Mouse (Mus musculus) adrenal gland, postnatal 4 days (tissue): ENCODE measurements around the gene Pvrig. TPM values are rescaled to one million over a fixed set of nuclear protein-coding genes. Genes with fewer than 3 reads are reported as not detected.
"Not testable (repeated sequence)": the region's sequence is repeated elsewhere in the genome, so short reads cannot be mapped to it uniquely, and the experiment has no call there.

ENCODE experiments used
- DNase-seq, 2 experiments: peaks; one replicate each; pipeline ENCODE4 v3.0.0; 2021 to 2022; ENCODE audit warnings: low spot score in 2 of 2, mixed read lengths in 2 of 2
- long read RNA-seq, 2 experiments: library from polyadenylated mRNA; stranded (forward); transcript quantifications; one replicate each; pipeline ENCODE4 v2.0.0; 2021
- total RNA-seq, 2 experiments: library from RNA; stranded (reverse); gene quantifications; 2 replicates each; pipeline ENCODE4 v1.2.3; 2021

The Pvrig gene
- total RNA-seq: under 1 TPM in 1 of 2 experiments, not detected in 1; 0.28 TPM
- long read RNA-seq, experiment 1: 0 reads
- long read RNA-seq, experiment 2: 0 reads

DNA sequence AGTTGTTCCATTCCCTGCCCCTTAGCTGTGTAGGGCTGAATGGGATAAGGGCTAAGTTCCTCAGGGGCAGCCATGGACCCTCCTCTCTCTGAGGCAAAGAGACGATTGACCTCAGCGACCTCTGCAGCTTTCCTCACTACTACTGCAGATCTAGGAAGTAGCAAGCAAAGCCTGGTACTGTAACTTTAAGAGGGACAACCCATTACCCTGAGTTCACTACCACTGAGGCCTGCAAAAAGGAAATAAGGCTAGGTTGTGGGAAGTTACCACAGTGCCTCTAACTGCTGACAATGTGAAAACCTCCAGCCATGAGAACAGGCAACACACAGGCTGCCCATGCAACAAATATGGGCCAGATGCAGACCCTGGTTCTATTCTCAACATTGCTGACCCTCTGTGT is at the start of gene Pvrig:
Gene Pvrig, plus strand, starts transcription at position 301 of the 400 bp plus-strand sequence.
- DNase-seq: no peak

DNA sequence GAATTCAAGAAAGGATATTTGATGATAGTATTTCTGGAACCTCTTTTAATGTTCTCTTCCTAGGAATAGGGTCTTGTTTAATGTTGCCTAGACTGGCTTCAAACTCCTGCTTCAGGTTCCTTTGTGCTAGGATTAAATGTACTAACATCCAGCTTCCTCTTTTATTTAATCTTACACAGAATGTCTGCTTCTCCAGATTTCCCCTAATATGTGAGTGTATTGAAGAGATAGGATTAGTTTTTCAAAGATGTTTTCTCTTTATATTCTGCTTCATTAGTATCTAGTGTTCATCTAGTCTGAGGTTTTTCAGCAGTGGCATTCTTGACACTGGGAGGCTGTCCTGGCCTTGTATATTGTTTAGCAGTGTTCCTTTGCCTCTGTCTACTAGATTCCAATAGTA is 47.6 kb upstream of the Pvrig start:
- no peak for DNase-seq

DNA sequence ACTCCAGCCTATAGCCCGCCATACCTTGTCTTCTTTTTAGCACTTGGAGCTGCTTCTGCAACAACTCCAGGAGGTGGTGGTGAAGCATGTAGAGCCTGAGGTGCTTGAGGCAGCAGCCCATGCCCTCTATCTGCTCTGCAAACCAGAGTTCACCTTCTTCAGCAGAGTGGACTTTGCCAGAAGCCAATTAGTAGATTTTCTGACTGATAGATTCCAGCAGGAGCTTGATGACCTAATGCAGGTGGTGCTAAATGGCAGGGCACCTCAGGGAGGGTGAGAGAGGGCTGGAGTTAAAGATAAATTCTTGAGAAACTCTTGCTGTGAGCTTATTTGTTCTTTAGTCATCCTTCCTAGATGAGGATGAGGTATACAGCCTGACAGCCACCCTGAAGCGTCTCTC is 42.1 kb upstream of the Pvrig start:
- no peak for DNase-seq

DNA sequence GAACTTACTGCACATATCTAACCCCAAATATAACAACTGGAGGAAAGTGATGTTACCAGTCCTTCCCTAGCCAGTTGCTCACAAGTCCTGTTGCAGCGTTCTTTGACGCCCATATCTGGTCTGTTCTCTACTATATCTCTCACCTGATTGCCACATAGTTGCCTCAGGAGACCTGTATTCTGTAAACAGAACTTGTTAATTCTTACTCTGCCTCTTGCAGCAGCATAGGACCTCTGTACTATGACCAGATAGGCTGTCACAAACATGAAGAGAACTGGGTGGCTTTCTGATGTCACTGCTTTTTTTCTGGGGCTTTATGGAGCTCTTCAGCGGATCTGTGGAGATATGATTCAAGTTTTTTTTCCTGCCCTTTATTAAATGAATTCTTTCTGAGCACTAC is 29.0 kb upstream of the Pvrig start:
- no peak for DNase-seq

DNA sequence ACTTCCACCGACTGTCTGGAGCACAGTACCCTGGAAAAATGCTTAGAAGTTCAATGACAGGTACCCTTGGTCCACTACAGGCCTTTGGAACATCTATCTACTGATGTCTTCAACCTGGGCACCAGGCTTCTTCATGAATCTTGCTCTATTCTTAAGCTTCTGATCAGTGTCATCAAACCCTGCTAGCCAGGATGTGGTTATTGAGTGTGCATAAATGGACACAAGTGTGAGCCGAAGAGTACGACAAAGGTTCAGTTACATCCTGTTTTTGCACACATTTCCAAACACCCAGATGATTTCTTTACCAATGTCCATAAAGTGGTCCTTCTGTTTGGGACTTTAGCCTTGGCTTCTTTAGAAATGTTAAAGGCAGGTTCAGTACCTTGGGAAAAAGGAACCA is 1.5 kb downstream of the Pvrig start:
- no peak for DNase-seq

DNA sequence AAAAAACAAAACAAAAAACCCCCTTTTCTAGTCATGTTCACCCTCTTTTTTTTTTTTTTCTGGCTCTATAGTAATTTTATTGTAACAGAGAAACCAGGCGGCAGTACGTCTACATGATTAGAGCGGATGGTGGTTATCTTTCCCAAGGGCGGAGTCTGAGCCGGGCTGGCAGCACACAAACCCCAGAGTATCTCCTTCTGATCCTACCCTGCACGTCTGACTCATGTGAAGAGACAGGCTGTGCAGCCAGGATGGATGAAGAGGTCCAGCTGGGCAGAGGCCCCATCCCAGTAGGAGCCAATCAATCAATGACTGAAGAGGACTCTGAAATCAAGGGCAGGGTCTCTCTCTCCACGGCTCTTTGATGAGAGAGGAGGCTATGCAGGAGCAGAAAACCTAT is 21.4 kb downstream of the Pvrig start:
- DNase-seq: not testable (repeated sequence)

DNA sequence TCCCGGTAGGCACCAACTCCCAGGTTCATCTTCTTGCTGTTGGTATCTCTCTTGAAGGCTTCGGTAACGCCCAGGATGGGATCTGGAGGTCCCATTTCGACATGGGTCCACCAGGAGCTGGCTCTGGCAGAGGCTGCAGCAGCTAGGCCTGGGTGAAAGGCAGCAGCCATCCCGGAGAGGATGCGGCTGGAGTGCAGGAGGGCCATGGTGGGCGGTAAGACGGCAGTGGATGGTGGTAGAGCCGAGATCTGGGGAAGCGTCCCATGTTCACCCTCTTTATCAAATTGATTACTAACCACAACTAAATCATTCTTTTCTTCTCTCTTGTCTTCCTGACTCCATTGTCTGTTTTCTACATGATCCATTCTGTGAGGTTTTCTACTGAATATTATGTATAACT is 23.6 kb downstream of the Pvrig start:
- not testable (repeated sequence) for DNase-seq

Other genes starting within 250 kb of the Pvrig start
- 10 to 100 TPM; 26.2 to 26.6 TPM for gene Zscan21, start 225.1 kb upstream of the Pvrig start, total RNA-seq
- gene Zfp113, start 186.2 kb upstream of the Pvrig start, total RNA-seq: 10 to 100 TPM; 19.5 to 21.6 TPM
- gene Cops6, start 180.9 kb upstream of the Pvrig start, total RNA-seq: 100 to 1,000 TPM; 145 to 147 TPM
- 10 to 100 TPM; 46.0 to 47.2 TPM for gene Ap4m1, start 170.0 kb upstream of the Pvrig start, total RNA-seq
- gene Mcm7, start 169.5 kb upstream of the Pvrig start, total RNA-seq: 100 to 1,000 TPM; 102 to 116 TPM
- 10 to 100 TPM; 35.6 to 39.2 TPM for gene Taf6, start 154.5 kb upstream of the Pvrig start, total RNA-seq
- 10 to 100 TPM; 29.9 to 31.1 TPM for gene Cnpy4, start 154.5 kb upstream of the Pvrig start, total RNA-seq
- gene Mblac1, start 147.6 kb upstream of the Pvrig start, total RNA-seq: 10 to 100 TPM in 1 of 2 experiments, 1 to 10 TPM in 1; 9.9 to 10.2 TPM
- gene Nxpe5, start 116.1 kb upstream of the Pvrig start, total RNA-seq: under 1 TPM; 0.70 to 0.85 TPM
- gene Lamtor4, start 86.5 kb upstream of the Pvrig start, total RNA-seq: 10 to 100 TPM; 65.5 to 69.9 TPM
- 10 to 100 TPM; 27.3 to 28.1 TPM for gene BC037034, start 77.9 kb upstream of the Pvrig start, total RNA-seq
- under 1 TPM; 0.54 to 0.64 TPM for gene Gal3st4, start 69.1 kb upstream of the Pvrig start, total RNA-seq
- gene Gm43720, start 62.0 kb upstream of the Pvrig start, total RNA-seq: not detected
- 1 to 10 TPM; 3.5 to 6.7 TPM for gene Gpc2, start 62.0 kb upstream of the Pvrig start, total RNA-seq
- gene Stag3, start 61.7 kb upstream of the Pvrig start, total RNA-seq: 1 to 10 TPM in 1 of 2 experiments, under 1 TPM in 1; 0.53 to 1.5 TPM
- 10 to 100 TPM; 19.6 to 20.4 TPM for gene Zfp157, start 99.5 kb downstream of the Pvrig start, total RNA-seq
- gene 1700123K08Rik, start 222.8 kb downstream of the Pvrig start, total RNA-seq: not detected